Comparison of ENCODE assay signal across 12 mouse cellular contexts in the genomic region with DNA sequence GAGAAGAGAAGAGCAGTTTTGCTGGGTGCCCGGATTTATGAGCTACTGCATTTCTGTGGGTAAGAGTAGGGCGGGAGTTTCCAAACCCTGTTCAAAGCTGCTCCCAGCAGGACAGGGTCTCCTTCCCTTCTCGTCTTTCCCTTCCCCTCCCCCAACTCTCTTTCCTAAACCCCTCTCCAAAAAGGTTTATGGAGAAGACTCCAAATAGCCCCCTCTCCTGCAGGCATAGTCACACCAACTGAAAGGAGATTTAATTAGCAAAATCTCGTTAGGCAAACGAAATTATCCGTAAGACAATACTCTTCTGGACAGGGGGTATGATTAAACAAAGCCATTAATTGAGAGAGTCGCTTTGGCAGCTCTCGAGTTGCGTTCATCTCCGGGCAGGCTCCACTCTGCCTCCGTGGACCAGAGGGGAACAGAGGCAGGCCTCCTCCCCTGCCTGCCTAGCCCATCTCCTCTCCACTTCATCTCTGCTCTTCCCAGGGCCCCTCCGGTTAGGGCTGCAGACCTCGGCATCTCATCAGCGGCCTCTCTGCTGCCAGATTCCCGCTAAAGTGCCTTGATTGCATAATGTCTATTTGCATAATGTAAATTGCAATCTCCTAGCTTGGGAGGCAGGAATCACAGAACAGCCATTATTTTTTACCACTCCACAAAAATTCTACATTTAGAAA.
DNase-seq lines count a peak whose midpoint lies in the region; ATAC-seq and TF ChIP-seq lines count a peak whose summit lies in the region.
"Had no signal": no experiment of that assay in that cellular context is flagged by ENCODE, and none has a peak within 500 bp of the region (broad histone marks: within the 10 kb centered on the region; RNA-seq: fewer than 3 reads in every experiment).

No protein-coding gene starts in this region.

- TF ChIP-seq CTCF in layer of hippocampus, adult 2 months (conservative IDR thresholded peaks at IDR 0.05), result no peak
- TF ChIP-seq CTCF in olfactory bulb, adult 2 months (IDR thresholded peaks at IDR 0.05; ENCODE audit: insufficient read depth, low read depth, low read length), result no peak

- no peak for TF ChIP-seq POLR2A in olfactory bulb, adult 2 months (IDR thresholded peaks at IDR 0.05; ENCODE audit: insufficient read depth, low read depth, low read length)

- no peak overlapping the region for H3K9ac ChIP-seq in embryonic facial prominence, embryonic 13.5 days
- H3K9ac ChIP-seq: stomach, embryonic 15.5 days had no signal

- no peak for ATAC-seq in embryonic facial prominence, embryonic 13.5 days (ENCODE audit: insufficient number of reproducible peaks, insufficient read depth, low FRiP score, low TSS enrichment, low read depth)
- ATAC-seq in cerebellum, adult (ENCODE audit: insufficient number of reproducible peaks, low FRiP score, low TSS enrichment), result no peak

- no peaks in the 10 kb centered on the region for H3K27me3 ChIP-seq in embryonic facial prominence, embryonic 13.5 days
- H3K27me3 ChIP-seq: stomach, embryonic 15.5 days had no signal

- peak; percentile 46 for DNase-seq in left cerebral cortex, adult 11 months (ENCODE audit: low spot score)
- DNase-seq in left cerebral cortex, adult 8-10 months (ENCODE audit: low spot score in 2 of 2), result no peak
- DNase-seq in layer of hippocampus, adult 2 months (ENCODE audit: low spot score in 2 of 2), result no peak
- no peak for DNase-seq in urinary bladder, postnatal 14 days (ENCODE audit: low spot score)
- DNase-seq in adipocyte (ENCODE audit: low spot score), result no peak
- DNase-seq: gastrocnemius, postnatal 10 days; kidney, postnatal 10 days had no signal

- no peaks in the 10 kb centered on the region for H3K36me3 ChIP-seq in embryonic facial prominence, embryonic 13.5 days
- H3K36me3 ChIP-seq: stomach, embryonic 15.5 days had no signal

- H3K4me3 ChIP-seq in embryonic facial prominence, embryonic 13.5 days, result no peak overlapping the region
- peak overlapping the region; percentile 30 for H3K4me3 ChIP-seq in layer of hippocampus, adult 2 months
- peak overlapping the region; percentile 11; the same call in 1 of the 2 replicates for H3K4me3 ChIP-seq in olfactory bulb, adult 2 months (ENCODE audit: insufficient read depth, low read depth, low read length)
- H3K4me3 ChIP-seq: stomach, embryonic 15.5 days had no signal

- 0 out of 2 replicates have a peak overlapping the region, but pooled peaks have one; percentile 39 for H3K27ac ChIP-seq in embryonic facial prominence, embryonic 13.5 days
- H3K27ac ChIP-seq in layer of hippocampus, adult 2 months, result peak overlapping the region; percentile 84
- H3K27ac ChIP-seq in olfactory bulb, adult 2 months (ENCODE audit: insufficient read depth, low read depth, low read length), result peak overlapping the region; percentile 32; the same call in 1 of the 2 replicates
- H3K27ac ChIP-seq: macrophage; stomach, embryonic 15.5 days had no signal

- H3K4me1 ChIP-seq in embryonic facial prominence, embryonic 13.5 days, result peaks cover 13% of the 10 kb centered on the region
- peaks cover 8% of the 10 kb centered on the region for H3K4me1 ChIP-seq in olfactory bulb, adult 2 months (ENCODE audit: control insufficient read depth, insufficient read depth, low read length)
- H3K4me1 ChIP-seq: stomach, embryonic 15.5 days had no signal

- WGBS in embryonic facial prominence, embryonic 13.5 days, result 6% methylated on average over 15 of the region's 15 CpGs
- WGBS in olfactory bulb, adult 2 months, result 18% methylated on average over 15 of the region's 15 CpGs

- peak overlapping the region; percentile 39 for H3K4me2 ChIP-seq in embryonic facial prominence, embryonic 13.5 days
- H3K4me2 ChIP-seq: stomach, embryonic 15.5 days had no signal

- no peaks in the 10 kb centered on the region for H3K9me3 ChIP-seq in embryonic facial prominence, embryonic 13.5 days
- H3K9me3 ChIP-seq: stomach, embryonic 15.5 days had no signal

Comparison
In these comparisons a context has a peak if more than half of its experiments do, and no peak if none do; other contexts are left out.
1. H3K27ac ChIP-seq: peak in every context shown above with its lines; median percentile 84 in layer of hippocampus, adult 2 months; 39 in embryonic facial prominence, embryonic 13.5 days; 32 in olfactory bulb, adult 2 months.